Mouse (Mus musculus) kidney, adult 9 months (tissue): ENCODE data around the gene Rnpc3.
"Not testable (repeated sequence)": the region's sequence is repeated elsewhere in the genome, so short reads cannot be mapped to it uniquely, and the experiment has no call there.

Experiments used
- DNase-seq: peaks from one replicate; pipeline ENCODE4 v3.0.0; 2022

Rnpc3 gene

GRCm38 (mm10) chr3:113629606-113630359 is at the start of gene Rnpc3:
Gene Rnpc3 (minus strand): TSS chr3:113630149.
- DNase-seq = peak; percentile 96

GRCm38 (mm10) chr3:113656940-113657339 is 27.0 kb upstream of the Rnpc3 start:
- DNase-seq = peak; percentile 10

- no peak for DNase-seq
Observed at GRCm38 (mm10) chr3:113654335-113654734, 24.4 kb upstream of the Rnpc3 start.

- DNase-seq = not testable (repeated sequence)
Observed at GRCm38 (mm10) chr3:113651386-113651785, 21.4 kb upstream of the Rnpc3 start.

- DNase-seq = peak; percentile 31
Observed at GRCm38 (mm10) chr3:113639545-113639944, 9.6 kb upstream of the Rnpc3 start.

GRCm38 (mm10) chr3:113634220-113634619 is 4.3 kb upstream of the Rnpc3 start:
- DNase-seq = no peak

- DNase-seq = no peak
Observed at GRCm38 (mm10) chr3:113631611-113632010, 1.7 kb upstream of the Rnpc3 start.

- peak; percentile 18 for DNase-seq
Observed at GRCm38 (mm10) chr3:113630564-113630963, 615 bp upstream of the Rnpc3 start.

GRCm38 (mm10) chr3:113606599-113606998 is 23.4 kb downstream of the Rnpc3 start, which contains the start of gene Amy1:
Gene Amy1 (minus strand): TSS chr3:113606699.
- DNase-seq = no peak

- DNase-seq = no peak
Observed at GRCm38 (mm10) chr3:113590844-113591243, 39.1 kb downstream of the Rnpc3 start.

GRCm38 (mm10) chr3:113574578-113574977 is 55.4 kb downstream of the Rnpc3 start:
- no peak for DNase-seq

- no peak for DNase-seq
Observed at GRCm38 (mm10) chr3:113574138-113574537, 55.8 kb downstream of the Rnpc3 start.

GRCm38 (mm10) chr3:113572158-113572557 is 57.8 kb downstream of the Rnpc3 start:
- DNase-seq = no peak
